Mouse (Mus musculus): ENCODE measurements around the gene Rnf151. TPM values are rescaled to one million over a fixed set of nuclear protein-coding genes. Genes with fewer than 3 reads are reported as not detected.

Rnf151 gene
- total and polyA plus RNA-seq, 2 experiments from 2014 or later, result not detected

- H3K36me3 ChIP-seq (ENCODE audit: insufficient read depth), result peaks cover 56% of the 10 kb centered on the region
Measured at GRCm38 (mm10) chr17:24701251-24701650, 16.6 kb downstream of the Rnf151 start.

GRCm38 (mm10) chr17:24699473-24699872 lies 18.4 kb downstream of the Rnf151 start:
- Histone ChIP-seq H3K4me2 (ENCODE audit: low read depth) (no peak overlapping the region), H3K36me3 (ENCODE audit: insufficient read depth) (peaks cover 48% of the 10 kb centered on the region), H3K27ac (ENCODE audit: low read depth, low read length) (no peak overlapping the region), H3K4me1 (ENCODE audit: insufficient read depth) (peaks cover 11% of the 10 kb centered on the region; the same call in 1 of the 2 replicates), H3K9me3 (ENCODE audit: low read length) (no peaks in the 10 kb centered on the region), H3K27me3 (ENCODE audit: insufficient read depth, low read length) (no peaks in the 10 kb centered on the region), H3K4me3 (ENCODE audit: low read depth, low read length) (no peak overlapping the region), H3K9ac (no peak overlapping the region)
- DNase-seq, result no peak
- WGBS, result 87% methylated on average over 2 of the region's 2 CpGs
- no peak for TF ChIP-seq CTCF (IDR thresholded peaks at IDR 0.05; ENCODE audit: low read depth)
- no peak for ATAC-seq

More at GRCm38 (mm10) chr17:24701251-24701650, 16.6 kb downstream of the Rnf151 start:
- ATAC-seq, result no peak
- H3K9ac ChIP-seq, result no peak overlapping the region
- WGBS, result 92% methylated on average over 9 of the region's 9 CpGs
- no peaks in the 10 kb centered on the region for H3K27me3 ChIP-seq (ENCODE audit: insufficient read depth, low read length)
- H3K27ac ChIP-seq (ENCODE audit: low read depth, low read length), result no peak overlapping the region
- no peak overlapping the region for H3K4me2 ChIP-seq (ENCODE audit: low read depth)
- H3K4me3 ChIP-seq (ENCODE audit: low read depth, low read length), result no peak overlapping the region
- no peak for DNase-seq
- peaks cover 6% of the 10 kb centered on the region; the same call in 1 of the 2 replicates for H3K4me1 ChIP-seq (ENCODE audit: insufficient read depth)
- no peak for TF ChIP-seq CTCF (IDR thresholded peaks at IDR 0.05; ENCODE audit: low read depth)
- H3K9me3 ChIP-seq (ENCODE audit: low read length), result no peaks in the 10 kb centered on the region

- TF ChIP-seq CTCF (IDR thresholded peaks at IDR 0.05; ENCODE audit: low read depth), result no peak
- H3K9me3 ChIP-seq (ENCODE audit: low read length), result no peaks in the 10 kb centered on the region
- DNase-seq, result no peak
- H3K4me2 ChIP-seq (ENCODE audit: low read depth), result no peak overlapping the region
- no peak overlapping the region for H3K27ac ChIP-seq (ENCODE audit: low read depth, low read length)
- WGBS, result 72% methylated on average over 9 of the region's 9 CpGs
- peaks cover 11% of the 10 kb centered on the region; the same call in 1 of the 2 replicates for H3K4me1 ChIP-seq (ENCODE audit: insufficient read depth)
- H3K9ac ChIP-seq, result no peak overlapping the region
- H3K36me3 ChIP-seq (ENCODE audit: insufficient read depth), result peaks cover 40% of the 10 kb centered on the region
- no peak for ATAC-seq
- no peak overlapping the region for H3K4me3 ChIP-seq (ENCODE audit: low read depth, low read length)
- H3K27me3 ChIP-seq (ENCODE audit: insufficient read depth, low read length), result no peaks in the 10 kb centered on the region
Measured at GRCm38 (mm10) chr17:24698715-24699114, 19.1 kb downstream of the Rnf151 start.

- no peak for DNase-seq
- no peak for ATAC-seq
- Histone ChIP-seq H3K9ac (no peak overlapping the region), H3K9me3 (ENCODE audit: low read length) (no peaks in the 10 kb centered on the region), H3K4me1 (ENCODE audit: insufficient read depth) (peaks cover 11% of the 10 kb centered on the region; the same call in 1 of the 2 replicates), H3K36me3 (ENCODE audit: insufficient read depth) (peaks cover 41% of the 10 kb centered on the region), H3K4me2 (ENCODE audit: low read depth) (no peak overlapping the region), H3K27me3 (ENCODE audit: insufficient read depth, low read length) (no peaks in the 10 kb centered on the region), H3K4me3 (ENCODE audit: low read depth, low read length) (no peak overlapping the region), H3K27ac (ENCODE audit: low read depth, low read length) (no peak overlapping the region)
- 18% methylated on average over 5 of the region's 5 CpGs for WGBS
- no peak for TF ChIP-seq CTCF (IDR thresholded peaks at IDR 0.05; ENCODE audit: low read depth)
Measured at GRCm38 (mm10) chr17:24697985-24698384, 19.9 kb downstream of the Rnf151 start.

GRCm38 (mm10) chr17:24696011-24696697 lies 21.7 kb downstream of the Rnf151 start, which contains the start of the genes Gfer and Noxo1:
Gene Gfer (minus strand): TSS chr17:24696156.
Gene Noxo1 (plus strand): TSS chr17:24696234.
- Histone ChIP-seq H3K4me2 (ENCODE audit: low read depth) (peak within 1 kb of the TSS; percentile 83), H3K36me3 (ENCODE audit: insufficient read depth) (peaks cover 26% of the 10 kb centered on the region), H3K9me3 (ENCODE audit: low read length) (no peaks in the 10 kb centered on the region), H3K9ac (peak within 1 kb of the TSS; percentile 79), H3K4me3 (ENCODE audit: low read depth, low read length) (peak within 1 kb of the TSS; percentile 76), H3K4me1 (ENCODE audit: insufficient read depth) (peaks cover 11% of the 10 kb centered on the region; the same call in 1 of the 2 replicates), H3K27me3 (ENCODE audit: insufficient read depth, low read length) (no peaks in the 10 kb centered on the region), H3K27ac (ENCODE audit: low read depth, low read length) (peak within 1 kb of the TSS; percentile 90)
- DNase-seq (peak; percentile 87), ATAC-seq (peak; percentile 96)
- peak; percentile 48 for TF ChIP-seq CTCF (IDR thresholded peaks at IDR 0.05; ENCODE audit: low read depth)
- WGBS, result under 1% methylated on average over 63 of the region's 76 CpGs

- ATAC-seq, result no peak
- H3K27ac ChIP-seq (ENCODE audit: low read depth, low read length), result peak overlapping the region; percentile 90
- no peak for DNase-seq
Measured at GRCm38 (mm10) chr17:24695326-24696010, 22.4 kb downstream of the Rnf151 start.

GRCm38 (mm10) chr17:24692385-24692784 lies 25.5 kb downstream of the Rnf151 start:
- Histone ChIP-seq H3K27ac (ENCODE audit: low read depth, low read length) (no peak overlapping the region), H3K4me1 (ENCODE audit: insufficient read depth) (peaks cover 29% of the 10 kb centered on the region), H3K36me3 (ENCODE audit: insufficient read depth) (peaks cover 7% of the 10 kb centered on the region; the same call in 1 of the 2 replicates), H3K9me3 (ENCODE audit: low read length) (no peaks in the 10 kb centered on the region), H3K4me2 (ENCODE audit: low read depth) (no peak overlapping the region), H3K4me3 (ENCODE audit: low read depth, low read length) (no peak overlapping the region), H3K27me3 (ENCODE audit: insufficient read depth, low read length) (no peaks in the 10 kb centered on the region), H3K9ac (no peak overlapping the region)
- TF ChIP-seq CTCF (IDR thresholded peaks at IDR 0.05; ENCODE audit: low read depth), result no peak
- 91% methylated on average over 5 of the region's 5 CpGs for WGBS
- ATAC-seq, result no peak
- DNase-seq, result no peak

More at GRCm38 (mm10) chr17:24695326-24696010, 22.4 kb downstream of the Rnf151 start:
- Histone ChIP-seq H3K4me1 (ENCODE audit: insufficient read depth) (peaks cover 16% of the 10 kb centered on the region), H3K9me3 (ENCODE audit: low read length) (no peaks in the 10 kb centered on the region), H3K9ac (peak overlapping the region; percentile 79), H3K4me3 (ENCODE audit: low read depth, low read length) (peak overlapping the region; percentile 76), H3K27me3 (ENCODE audit: insufficient read depth, low read length) (no peaks in the 10 kb centered on the region), H3K4me2 (ENCODE audit: low read depth) (peak overlapping the region; percentile 83), H3K36me3 (ENCODE audit: insufficient read depth) (peaks cover 19% of the 10 kb centered on the region)
- TF ChIP-seq CTCF (IDR thresholded peaks at IDR 0.05; ENCODE audit: low read depth), result no peak
- WGBS, result 7% methylated on average over 48 of the region's 51 CpGs

Measured in forebrain, postnatal 0 days (tissue).